Mouse (Mus musculus) hindbrain, embryonic 11.5 days (tissue): ENCODE measurements around the gene Dync1i2. TPM values are rescaled to one million over a fixed set of nuclear protein-coding genes. Genes with fewer than 3 reads are reported as not detected.

ENCODE experiments used
- ATAC-seq: fragments of 200-750 bp; cut with Nextera tagmentation; 2 replicates; pipeline ENCODE4 v1.8.0; 2017; ENCODE audit warnings: mild to moderate bottlenecking, moderate TSS enrichment, moderate library complexity; ENCODE audit not compliant: low FRiP score
- DNase-seq: peaks from one replicate; pipeline ENCODE4 v3.0.0-alpha.2; 2015; ENCODE audit warnings: low spot score
- H3K27ac ChIP-seq: fragments of 300-500 bp; sonication (generic); 2 replicates; pipeline ENCODE4 v1.5.1; 2014; ENCODE audit warnings: mild to moderate bottlenecking, low read depth, low read length
- H3K27me3 ChIP-seq: fragments of 300-500 bp; sonication (generic); 2 replicates; pipeline ENCODE4 v1.6.1; 2014; ENCODE audit warnings: mild to moderate bottlenecking, low read length, moderate library complexity, mixed read lengths; ENCODE audit not compliant: control insufficient read depth, insufficient read depth
- H3K36me3 ChIP-seq: fragments of 300-500 bp; sonication (generic); 2 replicates; pipeline ENCODE4 v1.6.1; 2014; ENCODE audit warnings: mild to moderate bottlenecking, low read length, moderate library complexity, mixed read lengths; ENCODE audit not compliant: control insufficient read depth, insufficient read depth
- H3K4me1 ChIP-seq: fragments of 300-500 bp; sonication (generic); replicated peaks from 2 replicates; pipeline ENCODE4 v1.6.1; 2014; ENCODE audit warnings: low read length, mixed read lengths; ENCODE audit not compliant: control insufficient read depth, insufficient read depth
- H3K4me2 ChIP-seq: fragments of 300-500 bp; sonication (generic); replicated peaks from 2 replicates; pipeline ENCODE4 v1.6.1; 2014; ENCODE audit warnings: mild to moderate bottlenecking, low read depth, low read length
- H3K4me3 ChIP-seq: fragments of 300-500 bp; sonication (generic); 2 replicates; pipeline ENCODE4 v1.5.1; 2014; ENCODE audit warnings: low read depth, low read length
- H3K9ac ChIP-seq: fragments of 300-500 bp; sonication (generic); 2 replicates; pipeline ENCODE4 v1.6.1; 2014; ENCODE audit warnings: low read depth, low read length
- H3K9me3 ChIP-seq: fragments of 300-500 bp; sonication (generic); 2 replicates; pipeline ENCODE4 v1.6.1; 2016; ENCODE audit warnings: low read length; ENCODE audit not compliant: control insufficient read depth
- WGBS: fragments of 180-500 bp; shearing (Covaris S2); extraction: QIAGEN DNeasy Blood & Tissue Kit; methylation state at CpG from one replicate; pipeline ENCODE4 v1.1.7; 2014; 5-methylcytosine and 5-hydroxymethylcytosine counted together
- polyA plus RNA-seq: library from polyadenylated mRNA; unstranded; fragments of >200 nt; fragmentation: Nextera tagmentation; extraction: Ambion mirVana; gene quantifications from 2 replicates; pipeline ENCODE4 v1.2.1, GENCODE M21; 2014

The Dync1i2 gene
- polyA plus RNA-seq, 1 experiment from 2014 or later = 166 TPM

DNA sequence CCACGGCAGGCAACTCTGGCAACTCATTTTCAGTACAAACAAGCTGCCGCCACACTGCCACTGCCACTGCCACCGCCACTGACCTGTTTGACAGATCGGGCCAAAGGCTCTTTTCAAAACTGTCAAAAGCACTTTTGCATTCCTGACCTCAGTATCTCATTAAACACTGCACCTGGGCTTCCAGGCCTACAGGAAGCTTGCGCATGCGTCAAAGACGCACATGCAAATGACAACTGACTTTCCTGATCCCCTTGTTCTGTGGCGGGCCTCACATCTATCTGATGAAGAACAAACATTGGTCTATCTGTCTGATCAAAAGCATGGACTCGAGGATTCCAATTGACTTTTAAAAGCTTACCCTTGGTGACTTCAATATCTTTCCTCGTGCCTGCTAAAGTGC is 100.6 kb downstream of the Dync1i2 start:
- no peaks in the 10 kb centered on the region for H3K27me3 ChIP-seq
- no peak overlapping the region for H3K4me2 ChIP-seq
- H3K4me3 ChIP-seq = no peak overlapping the region
- DNase-seq (no peak), ATAC-seq (no peak)
- WGBS = 68% methylated on average over 10 of the region's 10 CpGs
- no peaks in the 10 kb centered on the region for H3K4me1 ChIP-seq
- H3K9me3 ChIP-seq = no peaks in the 10 kb centered on the region
- H3K9ac ChIP-seq = no peak overlapping the region
- H3K36me3 ChIP-seq = no peaks in the 10 kb centered on the region
- no peak overlapping the region for H3K27ac ChIP-seq

Other genes with a start within 250 kb of the Dync1i2 start
- gene Dcaf17, start 156.4 kb upstream of the Dync1i2 start, polyA plus RNA-seq = 40.8 and 42.4 TPM in 2 replicates
- 25.1 and 26.1 TPM in 2 replicates for gene Mettl8, start 156.1 kb upstream of the Dync1i2 start, polyA plus RNA-seq
- 0.34 and 0.54 TPM in 2 replicates for gene Cybrd1, start 93.8 kb upstream of the Dync1i2 start, polyA plus RNA-seq
- 39.7 and 41.5 TPM in 2 replicates for gene Slc25a12, start 156.0 kb downstream of the Dync1i2 start, polyA plus RNA-seq
- gene Hat1, start 177.3 kb downstream of the Dync1i2 start, polyA plus RNA-seq = 161 and 166 TPM in 2 replicates
- 29.9 and 38.0 TPM in 2 replicates for gene Metap1d, start 241.6 kb downstream of the Dync1i2 start, polyA plus RNA-seq